Mouse (Mus musculus) spleen, postnatal 10 days (tissue): ENCODE measurements around the gene Tns3.
"Not testable (repeated sequence)": the region's sequence is repeated elsewhere in the genome, so short reads cannot be mapped to it uniquely, and the experiment has no call there.

ENCODE experiments used
- DNase-seq, 2 experiments: peaks; one replicate each; pipeline ENCODE4 v3.0.0; 2021 to 2022; ENCODE audit warnings: low spot score in 2 of 2

Gene Tns3

GRCm38 (mm10) chr11:8622668-8623067 lies 41.7 kb downstream of the Tns3 start:
- DNase-seq, result no peak

GRCm38 (mm10) chr11:8619111-8619510 lies 45.2 kb downstream of the Tns3 start:
- not testable (repeated sequence) for DNase-seq

GRCm38 (mm10) chr11:8618301-8618700 lies 46.0 kb downstream of the Tns3 start:
- DNase-seq, result no peak

- DNase-seq, result no peak
These were observed 48.9 kb downstream of the Tns3 start for GRCm38 (mm10) chr11:8615436-8615835.

- DNase-seq, result no peak
These were observed 53.9 kb downstream of the Tns3 start for GRCm38 (mm10) chr11:8610456-8610855.

GRCm38 (mm10) chr11:8609873-8610272 lies 54.5 kb downstream of the Tns3 start:
- DNase-seq, result no peak

GRCm38 (mm10) chr11:8607123-8607522 lies 57.2 kb downstream of the Tns3 start:
- no peak for DNase-seq

GRCm38 (mm10) chr11:8604789-8605569 lies 59.4 kb downstream of the Tns3 start:
- no peak for DNase-seq

GRCm38 (mm10) chr11:8602606-8603005 lies 61.7 kb downstream of the Tns3 start:
- no peak for DNase-seq

- DNase-seq, result peak in 1 of 2 experiments; percentile 28
These were observed 62.9 kb downstream of the Tns3 start for GRCm38 (mm10) chr11:8601411-8601821.

- DNase-seq, result no peak
These were observed 68.7 kb downstream of the Tns3 start for GRCm38 (mm10) chr11:8595642-8596041.

GRCm38 (mm10) chr11:8593172-8593571 lies 71.2 kb downstream of the Tns3 start:
- no peak for DNase-seq

- DNase-seq, result no peak
These were observed 73.1 kb downstream of the Tns3 start for GRCm38 (mm10) chr11:8591271-8591670.

GRCm38 (mm10) chr11:8589226-8589905 lies 75.0 kb downstream of the Tns3 start:
- DNase-seq, result peak in 1 of 2 experiments; percentile 52

- no peak for DNase-seq
These were observed 76.4 kb downstream of the Tns3 start for GRCm38 (mm10) chr11:8587941-8588340.

- no peak for DNase-seq
These were observed 77.2 kb downstream of the Tns3 start for GRCm38 (mm10) chr11:8586996-8587644.

GRCm38 (mm10) chr11:8586374-8586773 lies 78.0 kb downstream of the Tns3 start:
- DNase-seq, result no peak

- no peak for DNase-seq
These were observed 78.6 kb downstream of the Tns3 start for GRCm38 (mm10) chr11:8585686-8586085.

GRCm38 (mm10) chr11:8584925-8585324 lies 79.4 kb downstream of the Tns3 start:
- no peak for DNase-seq

GRCm38 (mm10) chr11:8584307-8584706 lies 80.0 kb downstream of the Tns3 start:
- no peak for DNase-seq

- no peak for DNase-seq
These were observed 81.2 kb downstream of the Tns3 start for GRCm38 (mm10) chr11:8583137-8583536.

GRCm38 (mm10) chr11:8582101-8582920 lies 82.0 kb downstream of the Tns3 start:
- no peak for DNase-seq
